Mouse (Mus musculus) heart, postnatal 10 days (tissue): ENCODE measurements around the gene Dip2b. TPM values are rescaled to one million over a fixed set of nuclear protein-coding genes. Genes with fewer than 3 reads are reported as not detected.

Experiments used
- DNase-seq, 2 experiments: peaks; one replicate each; pipeline ENCODE4 v3.0.0; 2021
- intact Hi-C: fragments of 180-260 bp; cut with DNase I; formaldehyde crosslinking; loops from one replicate; pipeline ENCODE4 v1.15.1; 2025
- total RNA-seq, 2 experiments: library from RNA; stranded (reverse); gene quantifications; 2 replicates each; pipeline ENCODE4 v1.2.3; 2021

Dip2b gene
- total RNA-seq, 2 experiments from 2014 or later, result 32.3 to 34.3 TPM

DNA sequence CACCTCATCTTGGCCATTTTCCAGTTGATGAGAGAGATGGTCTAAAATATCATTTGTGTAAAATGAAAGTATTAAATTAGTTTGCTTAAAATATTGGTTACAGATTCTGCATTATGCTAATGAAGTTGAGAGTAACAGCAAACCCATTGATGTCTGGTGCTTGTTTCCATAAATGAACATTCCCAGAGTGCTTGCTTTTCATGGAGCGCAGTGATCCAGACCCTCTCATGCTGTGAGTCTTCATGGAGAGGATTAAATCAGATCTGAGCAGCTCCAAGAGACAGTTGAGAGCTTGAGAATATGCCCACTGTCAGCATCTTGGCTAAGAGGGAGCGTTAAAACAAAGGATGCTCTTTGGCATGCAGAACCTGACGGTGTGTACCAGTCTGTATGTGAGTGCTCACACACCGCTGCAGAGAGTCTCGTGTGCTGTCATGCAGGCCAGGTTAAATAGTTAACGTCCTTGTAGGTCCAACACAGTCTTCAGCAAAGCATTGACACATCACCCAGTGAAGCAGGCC, 43.1 kb downstream of the Dip2b start:
- DNase-seq, result no peak
- intact Hi-C loops, result no loop called here

DNA sequence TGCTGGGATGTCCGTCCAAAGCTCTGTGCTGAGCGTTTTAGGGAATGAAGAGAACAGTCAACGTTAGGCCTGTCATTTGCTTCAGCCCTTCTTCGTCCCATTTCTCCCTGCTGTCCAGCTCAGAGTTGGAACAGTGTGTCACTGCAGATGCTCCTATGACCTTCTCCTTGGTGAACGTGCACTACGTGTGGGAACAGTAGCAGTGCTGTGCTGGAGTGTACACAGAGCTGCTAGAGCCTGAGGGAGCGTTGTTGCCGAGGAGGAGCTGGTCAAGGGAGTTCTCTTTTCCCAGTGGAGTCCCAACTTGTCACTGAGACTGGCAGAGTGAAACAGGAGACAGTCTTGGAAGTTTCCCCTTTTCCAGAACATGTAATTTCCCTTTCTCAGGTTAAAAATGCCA, 43.6 kb downstream of the Dip2b start:
- intact Hi-C loops, result no loop called here
- DNase-seq, result no peak

DNA sequence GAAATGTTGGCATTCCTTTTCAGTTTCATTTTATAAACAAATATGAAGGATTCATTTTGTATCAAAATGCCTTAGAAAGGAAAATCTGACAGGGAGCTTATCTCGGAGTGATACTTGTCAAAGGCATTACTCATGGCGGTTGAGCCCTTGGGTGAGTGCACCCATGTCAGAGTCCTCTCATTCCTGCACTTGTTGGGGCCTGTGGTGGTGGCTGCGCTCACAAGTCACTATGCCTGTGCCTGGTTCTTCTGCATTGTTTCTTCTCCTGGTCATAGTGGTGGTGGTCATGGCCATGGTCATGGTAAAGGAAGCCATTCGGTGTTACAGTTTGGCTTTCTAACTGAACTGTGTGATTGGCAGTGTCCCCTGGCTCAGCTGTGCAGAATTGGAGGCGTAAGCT, 44.3 kb downstream of the Dip2b start:
- DNase-seq, result no peak
- intact Hi-C loops, result no loop called here

DNA sequence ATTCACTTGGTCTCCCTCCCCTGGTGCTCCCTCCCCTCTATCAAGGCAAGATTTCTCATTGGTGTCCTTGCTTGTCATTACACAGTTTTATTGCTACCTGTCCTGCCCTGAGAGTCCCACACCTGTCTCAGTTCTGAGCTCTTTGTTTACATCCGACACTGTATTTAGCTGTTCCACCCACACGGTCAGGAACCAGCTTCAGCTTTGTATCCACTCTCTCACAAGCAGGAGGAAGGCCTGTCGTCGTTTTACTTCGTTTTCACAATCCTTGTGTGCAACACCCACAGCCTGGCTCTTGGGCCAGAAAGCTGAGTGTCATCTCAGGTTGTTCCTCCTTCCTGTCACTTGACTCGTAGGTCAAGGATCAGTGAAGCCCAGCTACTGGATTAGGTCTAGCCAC, 45.4 kb downstream of the Dip2b start:
- intact Hi-C loops, result no loop called here

DNA sequence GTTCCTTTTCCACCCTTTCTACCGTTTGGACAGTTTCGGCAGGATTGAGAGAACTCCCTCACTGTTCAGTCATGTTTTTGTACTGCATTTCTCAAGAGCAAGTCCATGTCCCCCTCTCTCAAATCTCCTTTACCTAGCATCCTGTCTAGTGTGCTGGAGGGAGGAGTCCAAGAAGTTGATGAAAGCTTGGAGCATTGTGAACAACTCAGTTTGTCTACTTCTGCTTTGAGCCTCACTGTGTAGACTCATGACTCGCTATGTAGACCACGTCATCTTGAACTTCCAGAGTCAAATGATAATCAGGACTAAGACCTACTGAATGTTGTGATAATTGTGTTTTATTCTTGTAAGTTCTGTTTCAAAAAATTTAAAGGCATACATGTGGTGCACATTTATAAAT, 46.4 kb downstream of the Dip2b start:
- no peak for DNase-seq
- intact Hi-C loops, result no loop called here

More for the DNA sequence above, 45.4 kb downstream of the Dip2b start:
- no peak for DNase-seq

DNA sequence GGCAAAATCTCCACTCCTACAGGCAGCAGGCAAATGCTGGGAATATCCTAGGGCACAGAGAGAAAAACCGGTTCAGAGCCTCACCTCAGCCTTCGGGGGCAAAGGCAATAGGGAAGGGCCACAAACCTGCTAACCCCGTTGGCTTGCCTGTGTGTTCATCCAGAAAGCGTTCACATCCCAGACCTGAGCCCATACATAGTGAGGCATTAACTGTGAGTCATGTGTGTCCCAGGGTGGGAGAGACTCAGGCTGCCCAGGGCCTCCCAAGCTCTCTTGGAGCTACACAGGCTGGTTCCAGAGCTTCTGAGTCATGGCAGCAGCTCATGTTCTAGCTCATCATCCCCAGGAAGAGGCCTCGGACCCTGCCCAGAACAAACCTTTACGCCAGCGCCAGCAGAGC, 49.6 kb downstream of the Dip2b start:
- intact Hi-C loops, result no loop called here
- no peak for DNase-seq

DNA sequence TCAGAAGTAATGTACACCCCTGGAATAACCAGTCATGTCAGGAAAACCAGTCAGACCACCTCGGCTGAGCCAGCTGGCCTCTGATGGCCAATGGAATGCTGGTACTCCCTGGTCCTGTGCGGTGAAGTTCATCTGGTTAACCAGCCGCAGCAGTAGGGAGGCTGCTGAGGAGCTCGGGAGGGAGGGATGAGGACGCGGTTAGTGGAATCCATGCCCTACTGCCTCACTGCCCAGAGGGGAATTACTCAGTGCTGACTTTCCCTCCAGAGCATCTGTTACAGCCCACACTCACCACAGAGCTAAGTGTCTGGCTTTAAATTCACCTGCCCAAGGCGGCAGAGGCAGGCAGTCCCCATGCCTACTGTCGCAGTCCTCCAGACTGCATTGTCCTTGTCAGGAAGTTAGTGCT, 51.2 kb downstream of the Dip2b start:
- intact Hi-C loops, result no loop called here
- DNase-seq, result peak in 1 of 2 experiments; percentile 26

DNA sequence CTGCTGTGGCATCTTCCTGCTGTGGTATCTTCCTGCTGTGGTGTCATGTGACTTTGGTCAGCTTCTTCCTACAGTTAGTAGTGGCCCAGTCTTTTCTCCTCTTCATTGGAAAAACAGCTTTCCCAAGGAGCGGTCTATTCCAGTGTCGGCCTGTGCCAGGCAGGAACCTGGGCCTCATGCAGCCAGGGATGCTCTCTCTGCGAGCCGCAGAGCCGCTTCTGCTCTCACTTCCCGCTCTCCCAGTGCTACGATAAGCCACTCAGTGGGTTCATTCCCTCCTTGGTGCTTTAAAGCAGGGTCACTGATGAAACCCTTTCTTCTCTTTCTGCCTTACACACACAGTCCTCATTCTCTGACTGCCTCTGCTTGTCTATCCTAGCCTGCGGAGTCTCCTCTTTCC, 53.4 kb downstream of the Dip2b start:
- DNase-seq, result no peak
- intact Hi-C loops, result no loop called here

DNA sequence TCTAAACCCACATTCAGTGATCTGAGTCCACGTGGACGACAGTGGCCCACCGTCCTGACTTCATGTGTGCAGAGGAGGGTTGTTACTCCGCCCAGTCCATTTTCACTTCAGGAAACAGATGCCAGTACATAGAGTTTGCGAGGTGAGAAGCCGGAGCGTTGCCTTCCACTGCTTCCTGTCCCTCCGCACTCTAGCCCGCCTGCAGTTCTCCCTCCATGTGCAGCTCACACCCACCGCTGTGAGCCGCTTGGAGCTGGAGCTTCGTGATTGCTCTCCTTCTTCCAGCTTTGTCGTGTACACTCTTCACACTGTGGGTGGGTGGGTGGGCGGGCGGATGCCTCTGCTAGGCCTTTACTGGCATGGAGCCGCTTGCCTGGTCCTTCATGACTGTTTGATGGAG, 53.8 kb downstream of the Dip2b start:
- no peak for DNase-seq
- intact Hi-C loops, result no loop called here

DNA sequence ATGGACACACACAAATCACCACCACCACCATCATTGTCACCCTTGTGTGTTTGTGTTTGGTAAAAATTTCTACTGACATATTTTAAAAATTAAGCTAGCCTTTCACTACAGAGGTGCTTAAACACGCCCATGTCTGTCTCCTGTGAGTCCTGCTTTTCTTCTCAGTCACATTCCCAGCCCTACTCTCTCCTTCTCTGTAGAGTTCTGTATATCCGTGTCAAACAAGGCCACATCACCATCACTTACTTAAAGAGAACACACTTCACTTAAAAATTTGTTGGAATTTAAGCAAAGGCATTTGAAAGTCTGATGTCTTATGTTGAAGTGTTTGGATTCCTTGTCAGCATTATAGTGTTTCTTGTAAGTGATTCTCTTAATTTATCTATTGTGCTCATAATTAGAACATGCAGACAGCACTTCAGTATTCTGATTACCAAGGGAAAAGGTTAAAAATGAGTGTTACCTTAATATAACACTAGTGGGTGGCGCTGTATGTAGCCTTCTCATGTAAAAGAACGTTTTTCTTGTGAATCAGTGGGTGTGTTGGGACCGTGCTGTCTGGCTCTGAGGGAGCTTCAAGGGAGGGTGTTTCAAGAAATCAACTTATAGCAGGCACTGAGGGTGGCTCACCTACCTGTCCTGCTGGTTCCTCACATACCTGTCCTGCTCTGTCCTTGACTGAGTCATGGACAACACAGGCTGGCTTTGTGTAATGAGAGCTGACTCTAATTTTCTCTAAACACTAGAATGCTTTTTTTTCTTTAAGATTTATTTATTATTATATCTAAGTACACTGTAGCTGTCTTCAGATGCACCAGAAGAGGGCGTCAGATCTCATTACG, 58.3 kb downstream of the Dip2b start:
- intact Hi-C loops, result no loop called here
- no peak for DNase-seq

DNA sequence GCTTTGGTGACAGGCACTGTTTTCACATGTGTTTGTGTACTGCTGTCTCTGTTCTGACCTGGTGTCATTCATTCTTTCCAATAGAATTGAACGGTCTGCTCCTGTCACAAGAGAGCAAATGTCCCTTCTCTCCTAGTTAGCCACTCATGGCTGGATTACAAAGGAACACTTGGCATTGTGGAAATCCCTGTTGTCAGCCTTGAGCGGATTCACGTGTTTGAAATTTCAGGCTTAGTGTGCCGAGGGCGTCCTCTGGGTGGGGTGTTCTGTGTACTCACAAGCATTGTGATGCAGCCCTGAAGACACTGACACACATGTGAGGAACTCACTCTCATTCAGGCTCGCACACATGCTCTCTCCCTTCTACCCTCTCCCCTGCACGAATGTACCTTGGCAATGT, 61.9 kb downstream of the Dip2b start:
- DNase-seq, result no peak
- intact Hi-C loops, result no loop called here

DNA sequence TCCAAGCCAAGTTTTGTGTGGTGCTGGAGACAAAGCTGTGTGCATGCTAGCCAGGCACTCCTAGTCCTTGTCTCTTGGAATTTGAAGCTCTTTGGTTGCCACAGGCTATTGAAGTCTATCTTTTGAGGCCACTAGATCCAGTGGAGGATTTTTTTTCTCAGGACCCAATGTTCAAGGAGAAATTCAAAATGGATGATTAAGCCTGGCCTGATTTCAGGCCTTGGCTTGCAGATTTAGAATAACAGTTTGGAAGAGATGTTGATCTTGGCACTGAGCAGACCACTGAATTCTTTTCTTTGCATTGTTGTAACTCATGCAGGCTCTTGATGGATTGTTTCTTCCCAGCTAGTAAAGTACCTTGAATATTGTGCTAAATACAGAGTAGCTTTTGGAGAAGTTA, 62.7 kb downstream of the Dip2b start:
- intact Hi-C loops, result no loop called here
- peak in 1 of 2 experiments; percentile 37 for DNase-seq

DNA sequence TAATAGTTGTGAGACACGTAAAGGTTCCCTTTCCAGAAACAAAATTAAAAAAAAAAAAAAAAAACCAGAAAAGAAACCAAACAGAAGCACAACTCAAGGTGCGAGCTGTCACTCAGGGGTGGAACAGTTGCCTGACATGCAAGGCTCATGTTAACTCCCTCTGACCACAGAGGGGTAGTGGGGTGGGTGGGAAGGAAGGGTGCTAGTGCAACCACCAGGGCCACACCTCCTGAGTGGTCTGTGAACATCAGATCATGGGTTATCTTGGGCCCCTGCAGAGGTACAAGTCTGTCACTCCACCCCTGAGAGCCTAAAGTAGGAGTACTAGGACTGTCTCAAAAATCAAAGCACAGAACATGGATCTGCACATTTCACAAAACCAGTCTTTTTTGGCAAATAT, 65.7 kb downstream of the Dip2b start:
- intact Hi-C loops, result no loop called here
- no peak for DNase-seq

DNA sequence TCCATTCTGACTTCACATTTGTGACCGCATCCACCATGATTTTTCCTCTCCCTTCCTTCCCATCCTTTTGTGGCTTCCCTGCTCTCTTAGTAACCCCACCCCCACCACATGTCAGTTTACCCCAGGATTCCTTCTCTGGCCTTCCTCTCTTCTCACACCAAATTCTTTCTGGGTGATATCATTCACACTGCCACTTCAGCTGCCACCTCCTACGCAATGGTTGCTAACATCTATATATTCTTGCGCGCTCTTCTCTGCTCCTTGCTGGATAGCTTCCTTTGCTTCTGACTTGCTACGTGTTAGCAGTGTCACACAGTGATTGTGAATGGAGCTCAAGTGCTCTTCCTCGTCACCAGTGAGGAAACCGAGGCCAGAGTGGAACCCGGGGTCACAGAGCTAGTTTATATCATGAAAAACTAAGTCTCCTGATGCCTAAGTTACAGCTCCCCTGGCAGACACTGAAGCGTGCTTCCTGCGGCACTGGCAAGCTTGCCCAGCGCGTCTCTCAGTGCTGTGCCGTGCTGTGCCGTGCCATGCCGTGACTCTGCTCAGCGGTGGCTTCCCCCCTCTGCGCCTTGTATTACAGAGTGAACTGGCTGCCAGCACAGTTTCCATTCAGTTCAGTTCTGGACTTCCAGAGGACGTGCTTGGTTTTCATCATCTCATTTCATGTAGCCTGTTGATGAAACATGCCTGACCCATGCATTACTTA, 69.8 kb downstream of the Dip2b start:
- intact Hi-C loops, result no loop called here
- no peak for DNase-seq

DNA sequence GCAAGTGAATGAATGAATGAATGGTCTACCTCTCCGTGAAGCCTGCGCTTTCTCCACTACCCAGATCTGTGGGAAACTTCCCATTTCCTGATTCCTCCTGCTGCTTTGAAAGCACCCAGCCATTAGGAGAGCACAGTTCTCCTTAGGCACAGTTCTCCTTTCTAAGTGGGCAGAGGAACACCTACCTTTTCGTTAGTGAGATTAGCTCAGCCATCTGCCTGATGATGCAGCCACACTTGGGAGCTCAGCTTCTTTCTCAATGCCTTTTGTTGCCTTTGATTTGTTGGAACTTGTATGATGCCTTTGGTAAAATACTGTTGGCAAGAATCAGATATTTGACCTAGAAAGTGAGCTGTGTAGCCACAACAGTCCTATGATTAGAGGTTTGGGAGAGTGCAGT, 71.5 kb downstream of the Dip2b start:
- DNase-seq, result no peak
- intact Hi-C loops, result no loop called here

DNA sequence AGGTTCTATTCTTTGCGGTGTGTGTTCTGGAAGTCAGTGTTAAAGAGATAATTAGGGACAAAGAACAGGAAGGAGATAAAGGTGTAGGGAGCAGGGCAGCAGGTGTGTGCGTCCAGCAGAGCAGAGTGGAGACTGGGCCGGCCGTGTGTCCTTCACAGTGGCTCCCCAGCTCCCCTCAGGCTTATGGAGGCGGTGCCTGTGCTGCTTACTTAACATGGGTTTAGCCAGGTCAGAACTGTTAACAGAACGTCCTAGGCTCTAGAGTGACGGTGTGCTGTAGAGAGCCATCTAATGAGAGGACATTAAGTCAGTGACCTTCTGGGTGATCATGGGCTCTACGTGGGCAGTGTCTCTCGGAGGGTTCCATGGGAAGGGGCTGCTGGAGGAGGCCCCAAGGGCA, 73.4 kb downstream of the Dip2b start:
- intact Hi-C loops, result no loop called here
- DNase-seq, result no peak

DNA sequence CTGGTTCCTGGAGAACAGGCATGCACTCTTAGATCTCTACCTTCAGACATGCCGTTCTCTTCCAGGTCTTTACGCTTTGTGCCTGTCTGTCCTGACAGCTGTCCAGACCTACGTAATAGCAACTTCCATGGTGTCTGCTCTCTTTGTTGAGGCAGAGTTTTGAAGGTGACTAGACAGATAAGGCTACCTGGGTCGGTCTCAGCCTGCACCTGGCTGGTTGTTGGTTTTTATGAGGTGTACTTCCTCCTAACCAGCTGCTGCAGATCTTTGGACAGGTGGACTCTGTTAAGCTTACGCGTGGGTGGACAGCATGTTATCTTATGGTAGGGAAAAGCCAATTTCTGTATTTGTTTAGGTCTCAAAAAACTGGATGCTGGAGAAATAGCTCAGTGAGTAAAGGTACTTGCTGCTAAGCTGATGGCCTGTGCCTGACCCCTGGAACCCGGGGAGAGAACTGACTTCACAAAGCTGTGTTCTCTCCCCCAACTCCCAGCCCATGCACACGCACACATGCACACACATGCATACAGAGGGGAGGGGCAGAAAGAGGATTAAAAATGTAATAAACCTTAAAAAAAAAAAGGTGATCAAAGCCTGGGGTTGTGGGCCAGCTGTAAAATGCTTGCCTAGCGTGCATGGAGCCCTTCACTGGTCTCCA, 74.0 kb downstream of the Dip2b start:
- intact Hi-C loops, result no loop called here
- DNase-seq, result no peak

DNA sequence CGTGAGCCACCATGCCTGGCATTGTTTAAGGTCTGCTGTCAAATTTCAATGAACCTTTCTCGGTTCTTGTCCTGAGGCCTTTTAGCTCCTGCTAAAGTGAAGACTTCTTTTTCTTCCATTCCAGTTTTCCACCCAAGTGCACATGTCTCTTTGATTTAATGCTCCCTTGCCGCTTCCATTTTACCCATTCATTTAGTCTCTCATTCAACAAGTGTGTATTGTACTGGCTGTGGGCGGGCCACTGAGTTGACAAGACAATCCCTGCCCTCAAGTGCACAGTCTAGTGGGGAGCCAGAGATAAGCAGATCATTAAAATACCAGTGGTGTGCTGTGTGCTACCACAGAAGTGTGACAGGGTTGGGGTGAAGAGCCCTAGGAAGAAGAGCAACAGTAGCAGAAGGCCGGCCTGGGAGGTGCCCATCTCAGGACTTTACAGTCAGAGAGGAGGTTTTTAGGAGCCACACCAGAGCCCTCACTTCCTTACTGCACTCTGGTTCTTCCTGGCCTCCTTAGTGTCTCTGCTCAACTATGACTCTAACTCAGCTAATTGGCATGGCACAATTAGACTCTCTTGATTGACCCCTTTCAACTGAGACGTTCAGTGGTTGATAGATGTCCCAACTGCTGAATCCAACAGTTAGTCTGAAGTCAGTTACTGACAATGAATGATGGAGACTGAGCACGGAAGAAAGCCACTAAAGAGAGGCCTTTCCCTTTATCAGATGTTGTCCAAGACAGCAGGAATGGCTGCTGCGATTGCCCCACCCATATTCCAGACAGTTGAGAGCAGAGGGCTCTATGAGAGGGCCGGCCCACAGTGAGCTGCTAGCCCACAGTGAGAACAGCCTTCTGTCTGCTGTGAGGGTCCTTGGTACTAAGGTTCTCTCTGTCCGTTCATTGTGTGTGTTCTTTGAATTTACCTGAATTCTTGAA, 75.1 kb downstream of the Dip2b start:
- no peak for DNase-seq
- intact Hi-C loops, result no loop called here

DNA sequence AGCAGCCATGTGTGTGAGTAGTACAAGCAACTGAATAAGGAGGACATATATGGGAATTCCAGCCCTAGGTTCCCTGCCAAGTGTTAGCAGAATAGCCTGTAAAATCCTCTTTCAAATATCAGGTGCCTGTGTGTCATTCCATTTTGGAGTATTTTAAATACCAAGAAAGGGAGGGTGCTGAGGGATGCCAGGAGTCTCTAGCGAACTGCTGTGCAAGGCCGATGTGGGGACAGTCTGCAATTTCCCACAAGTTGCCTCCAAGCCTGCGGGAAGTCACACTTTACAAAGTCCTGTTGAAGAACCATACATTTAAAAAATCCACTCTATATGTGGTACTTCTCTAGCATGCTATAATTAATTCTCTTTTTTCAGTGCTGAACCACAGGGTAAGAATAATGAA, 77.0 kb downstream of the Dip2b start:
- intact Hi-C loops, result no loop called here
- no peak for DNase-seq

DNA sequence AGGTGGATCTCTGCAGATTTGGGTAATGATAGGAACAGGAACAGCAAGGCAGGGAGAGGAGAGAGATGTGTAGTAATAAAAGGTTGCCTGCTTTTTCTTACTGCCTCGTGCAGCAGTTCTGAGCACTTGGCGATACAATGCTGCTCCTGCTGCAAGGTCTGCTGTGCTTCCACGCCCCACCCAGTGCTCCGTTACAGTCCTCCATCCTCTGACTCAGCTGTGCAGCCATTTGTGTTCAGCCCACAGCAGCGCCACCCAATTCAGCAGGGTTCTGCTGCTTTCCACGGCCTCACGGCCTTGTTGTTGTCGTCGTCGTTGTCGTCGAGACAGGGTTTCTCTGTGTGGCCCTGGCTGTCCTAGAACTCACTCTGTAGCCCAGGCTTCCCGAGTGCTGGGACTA, 77.9 kb downstream of the Dip2b start:
- intact Hi-C loops, result no loop called here
- no peak for DNase-seq
